Mouse (Mus musculus): Measurements from ENCODE around the gene Mul1. TPM values are rescaled to one million over a fixed set of nuclear protein-coding genes. Genes with fewer than 3 reads are reported as not detected.

Gene Mul1
- polyA plus RNA-seq, 1 experiment = 29.5 TPM

GRCm38 (mm10) chr4:138444941-138445340 lies 10.5 kb downstream of the Mul1 start:
- TF ChIP-seq CTCF (IDR thresholded peaks at IDR 0.05; ENCODE audit: extremely low read depth, insufficient read length, insufficient replicate concordance, low read depth, low read length) (no peak), POLR2A (IDR thresholded peaks at IDR 0.05; ENCODE audit: low read depth, low read length) (no peak)
- WGBS = 29% methylated on average over 5 of the region's 5 CpGs
- no peak overlapping the region for H3K27ac ChIP-seq (ENCODE audit: insufficient read depth, low read depth, low read length)
- H3K4me1 ChIP-seq (ENCODE audit: control insufficient read depth, insufficient read depth, insufficient read length, low read length) = no peaks in the 10 kb centered on the region
- no peaks in the 10 kb centered on the region for H3K27me3 ChIP-seq (ENCODE audit: control insufficient read depth, insufficient read depth, low read length)
- H3K4me3 ChIP-seq (ENCODE audit: low read depth, low read length) = no peak overlapping the region
- H3K36me3 ChIP-seq (ENCODE audit: control insufficient read depth, insufficient read depth, low read length) = peaks cover 15% of the 10 kb centered on the region

- TF ChIP-seq POLR2A (IDR thresholded peaks at IDR 0.05; ENCODE audit: low read depth, low read length) (no peak), CTCF (IDR thresholded peaks at IDR 0.05; ENCODE audit: extremely low read depth, insufficient read length, insufficient replicate concordance, low read depth, low read length) (no peak)
- no peaks in the 10 kb centered on the region for H3K27me3 ChIP-seq (ENCODE audit: control insufficient read depth, insufficient read depth, low read length)
- H3K4me3 ChIP-seq (ENCODE audit: low read depth, low read length) = no peak overlapping the region
- H3K4me1 ChIP-seq (ENCODE audit: control insufficient read depth, insufficient read depth, insufficient read length, low read length) = no peaks in the 10 kb centered on the region
- no peak overlapping the region for H3K27ac ChIP-seq (ENCODE audit: insufficient read depth, low read depth, low read length)
- 26% methylated on average over 13 of the region's 13 CpGs for WGBS
- H3K36me3 ChIP-seq (ENCODE audit: control insufficient read depth, insufficient read depth, low read length) = peaks cover under 1% of the 10 kb centered on the region; the same call in 1 of the 2 replicates
Observed at GRCm38 (mm10) chr4:138446981-138447380, 12.5 kb downstream of the Mul1 start.

GRCm38 (mm10) chr4:138447387-138447786 lies 12.9 kb downstream of the Mul1 start:
- 2% methylated on average over 8 of the region's 8 CpGs for WGBS
- no peaks in the 10 kb centered on the region for H3K4me1 ChIP-seq (ENCODE audit: control insufficient read depth, insufficient read depth, insufficient read length, low read length)
- H3K27ac ChIP-seq (ENCODE audit: insufficient read depth, low read depth, low read length) = no peak overlapping the region
- H3K4me3 ChIP-seq (ENCODE audit: low read depth, low read length) = no peak overlapping the region
- H3K36me3 ChIP-seq (ENCODE audit: control insufficient read depth, insufficient read depth, low read length) = no peaks in the 10 kb centered on the region; the same call in 1 of the 2 replicates
- no peak for TF ChIP-seq POLR2A (IDR thresholded peaks at IDR 0.05; ENCODE audit: low read depth, low read length)
- TF ChIP-seq CTCF (IDR thresholded peaks at IDR 0.05; ENCODE audit: extremely low read depth, insufficient read length, insufficient replicate concordance, low read depth, low read length) = peak; percentile 96; the same call in 1 of the 2 replicates
- no peaks in the 10 kb centered on the region for H3K27me3 ChIP-seq (ENCODE audit: control insufficient read depth, insufficient read depth, low read length)

- H3K27ac ChIP-seq (ENCODE audit: insufficient read depth, low read depth, low read length) = no peak overlapping the region
- H3K27me3 ChIP-seq (ENCODE audit: control insufficient read depth, insufficient read depth, low read length) = no peaks in the 10 kb centered on the region
- WGBS = 63% methylated on average over 15 of the region's 15 CpGs
- H3K4me1 ChIP-seq (ENCODE audit: control insufficient read depth, insufficient read depth, insufficient read length, low read length) = no peaks in the 10 kb centered on the region
- no peak for TF ChIP-seq POLR2A (IDR thresholded peaks at IDR 0.05; ENCODE audit: low read depth, low read length)
- no peak for TF ChIP-seq CTCF (IDR thresholded peaks at IDR 0.05; ENCODE audit: extremely low read depth, insufficient read length, insufficient replicate concordance, low read depth, low read length)
- H3K4me3 ChIP-seq (ENCODE audit: low read depth, low read length) = no peak overlapping the region
- H3K36me3 ChIP-seq (ENCODE audit: control insufficient read depth, insufficient read depth, low read length) = no peaks in the 10 kb centered on the region
Observed at GRCm38 (mm10) chr4:138447827-138448602, 13.5 kb downstream of the Mul1 start.

- H3K4me3 ChIP-seq (ENCODE audit: low read depth, low read length) = no peak overlapping the region
- H3K27me3 ChIP-seq (ENCODE audit: control insufficient read depth, insufficient read depth, low read length) = no peaks in the 10 kb centered on the region
- WGBS = 84% methylated on average over 7 of the region's 7 CpGs
- no peak overlapping the region for H3K27ac ChIP-seq (ENCODE audit: insufficient read depth, low read depth, low read length)
- H3K4me1 ChIP-seq (ENCODE audit: control insufficient read depth, insufficient read depth, insufficient read length, low read length) = peaks cover 7% of the 10 kb centered on the region; the same call in 1 of the 2 replicates
- no peaks in the 10 kb centered on the region for H3K36me3 ChIP-seq (ENCODE audit: control insufficient read depth, insufficient read depth, low read length)
- no peak for TF ChIP-seq POLR2A (IDR thresholded peaks at IDR 0.05; ENCODE audit: low read depth, low read length)
- no peak for TF ChIP-seq CTCF (IDR thresholded peaks at IDR 0.05; ENCODE audit: extremely low read depth, insufficient read length, insufficient replicate concordance, low read depth, low read length)
Observed at GRCm38 (mm10) chr4:138448872-138449615, 14.6 kb downstream of the Mul1 start.

- Histone ChIP-seq H3K27me3 (ENCODE audit: control insufficient read depth, insufficient read depth, low read length) (no peaks in the 10 kb centered on the region), H3K27ac (ENCODE audit: insufficient read depth, low read depth, low read length) (no peak overlapping the region), H3K4me3 (ENCODE audit: low read depth, low read length) (no peak overlapping the region), H3K4me1 (ENCODE audit: control insufficient read depth, insufficient read depth, insufficient read length, low read length) (peaks cover 7% of the 10 kb centered on the region; the same call in 1 of the 2 replicates), H3K36me3 (ENCODE audit: control insufficient read depth, insufficient read depth, low read length) (no peaks in the 10 kb centered on the region)
- no peak for TF ChIP-seq POLR2A (IDR thresholded peaks at IDR 0.05; ENCODE audit: low read depth, low read length)
- no peak for TF ChIP-seq CTCF (IDR thresholded peaks at IDR 0.05; ENCODE audit: extremely low read depth, insufficient read length, insufficient replicate concordance, low read depth, low read length)
- WGBS = 75% methylated on average over 12 of the region's 12 CpGs
Observed at GRCm38 (mm10) chr4:138449636-138450314, 15.3 kb downstream of the Mul1 start.

Measured in small intestine, adult 2 months (tissue).